Mouse (Mus musculus): ENCODE results near the gene Ube2c.
"Not testable (repeated sequence)": the region's sequence is repeated elsewhere in the genome, so short reads cannot be mapped to it uniquely, and the experiment has no call there.

Gene Ube2c

DNA sequence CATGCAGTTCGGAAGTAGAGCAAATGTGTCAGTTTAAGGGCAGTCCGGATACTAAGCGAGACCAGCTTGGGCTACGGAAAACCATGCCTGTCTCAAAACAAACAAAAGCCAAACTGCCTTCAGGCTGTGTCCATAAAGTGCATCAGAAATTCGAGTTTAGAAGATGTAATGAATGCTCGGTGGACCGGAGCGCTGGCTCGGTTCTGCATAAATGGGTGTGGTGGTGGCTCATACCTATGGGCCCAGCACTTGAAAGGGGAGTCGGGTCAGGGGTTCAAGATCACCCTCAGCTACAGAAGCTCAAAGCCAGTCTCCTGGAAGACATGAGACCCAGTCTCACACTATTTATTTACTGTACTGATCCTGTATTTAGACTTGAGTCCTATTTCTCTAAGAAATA lies 18.1 kb downstream of the Ube2c start:
- DNase-seq (ENCODE audit: low read depth, low spot score): no peak

DNA sequence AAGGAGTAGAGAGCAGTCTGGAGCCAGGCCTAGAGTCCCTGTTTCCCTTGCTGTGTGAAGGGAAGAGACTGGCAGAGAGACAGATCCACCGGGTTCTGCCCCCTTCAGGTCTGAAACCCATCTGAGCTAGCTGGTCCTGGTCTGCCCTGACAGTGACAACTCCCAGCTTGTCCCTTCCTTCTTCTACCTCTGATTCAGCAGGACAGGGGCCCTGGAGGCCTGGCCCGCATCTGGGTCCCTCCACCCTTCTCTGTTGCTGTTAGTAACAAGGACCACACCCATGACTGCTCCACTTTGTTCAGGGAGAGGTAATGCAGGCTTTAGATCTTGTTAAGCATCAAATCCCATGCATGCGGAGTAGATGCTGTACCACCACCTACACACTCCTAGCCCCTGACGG lies 18.7 kb downstream of the Ube2c start:
- DNase-seq (ENCODE audit: low read depth, low spot score): no peak

DNA sequence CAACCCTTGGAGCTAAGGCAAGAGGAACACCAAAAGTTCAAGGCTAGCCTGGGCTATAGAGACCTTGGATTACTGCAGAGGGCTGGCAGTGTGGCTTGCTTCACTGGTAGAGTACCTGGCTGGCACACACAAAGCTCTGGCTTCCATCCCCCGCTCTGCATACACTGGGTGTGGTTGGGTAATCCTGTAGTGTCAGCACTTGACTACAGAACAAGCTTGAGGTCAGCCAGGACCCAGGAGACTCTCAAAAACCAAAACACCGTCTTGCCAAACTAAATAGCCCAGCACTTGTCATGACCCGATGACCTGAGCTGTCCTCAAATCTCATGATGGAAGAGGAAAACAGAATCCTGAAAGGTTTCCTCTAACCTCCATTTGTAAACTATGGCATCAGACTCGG lies 20.8 kb downstream of the Ube2c start:
- no peak for DNase-seq (ENCODE audit: low read depth, low spot score)

DNA sequence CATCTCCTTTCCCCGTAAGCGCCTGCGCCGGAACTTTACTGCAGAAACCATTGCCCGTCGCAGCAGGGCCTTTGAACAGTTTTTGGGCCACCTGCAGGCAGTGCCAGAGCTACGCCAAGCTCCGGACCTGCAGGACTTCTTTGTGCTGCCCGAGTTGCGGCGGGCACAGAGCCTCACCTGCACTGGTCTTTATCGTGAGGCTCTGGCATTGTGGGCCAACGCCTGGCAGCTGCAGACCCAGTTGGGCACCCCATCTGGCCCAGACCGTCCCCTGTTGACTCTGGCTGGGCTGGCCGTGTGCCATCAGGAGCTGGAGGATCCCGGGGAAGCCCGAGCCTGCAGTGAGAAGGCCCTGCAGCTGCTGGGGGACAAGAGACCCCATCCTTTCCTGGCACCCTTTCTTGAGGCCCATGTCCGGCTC lies 22.2 kb downstream of the Ube2c start:
- DNase-seq (ENCODE audit: low read depth, low spot score): no peak

DNA sequence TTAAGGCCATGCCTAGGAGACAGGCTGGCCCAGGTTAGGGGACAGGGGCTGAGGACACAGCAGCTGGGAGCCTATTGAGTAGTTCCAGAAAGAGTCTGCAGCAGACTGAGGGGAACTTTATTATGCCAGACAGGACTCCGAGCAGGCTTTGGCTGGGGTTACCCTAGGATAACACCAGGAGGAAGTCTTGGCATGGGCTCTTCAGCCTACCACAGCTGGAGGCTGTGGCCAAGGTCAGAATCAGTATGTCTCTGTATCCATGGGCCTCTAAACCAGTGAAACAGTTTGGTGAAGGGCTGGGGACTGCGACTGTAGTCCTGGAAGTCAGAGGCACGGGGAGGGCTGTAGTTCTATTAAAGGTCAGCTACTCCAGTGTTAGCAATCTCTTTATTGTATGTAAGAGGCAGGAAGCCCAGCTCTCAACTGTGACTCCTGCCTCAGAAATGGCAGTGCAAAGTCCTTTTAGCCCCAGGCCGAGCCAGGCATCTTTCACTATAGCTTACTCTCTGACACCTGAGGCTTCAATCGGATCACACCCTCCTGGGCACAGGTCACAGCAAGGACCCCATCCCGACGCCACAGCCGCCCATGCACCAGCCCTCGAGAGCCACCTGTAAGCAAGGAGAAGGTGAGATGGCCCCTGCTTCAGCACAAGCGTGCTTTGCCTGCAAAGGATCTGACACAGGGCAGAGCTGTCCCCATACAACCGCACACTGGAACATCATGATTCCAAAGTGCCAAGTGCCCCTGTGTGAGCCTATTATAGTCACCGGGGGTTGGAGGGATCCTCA lies 22.9 kb downstream of the Ube2c start:
- DNase-seq (ENCODE audit: low read depth, low spot score): no peak

DNA sequence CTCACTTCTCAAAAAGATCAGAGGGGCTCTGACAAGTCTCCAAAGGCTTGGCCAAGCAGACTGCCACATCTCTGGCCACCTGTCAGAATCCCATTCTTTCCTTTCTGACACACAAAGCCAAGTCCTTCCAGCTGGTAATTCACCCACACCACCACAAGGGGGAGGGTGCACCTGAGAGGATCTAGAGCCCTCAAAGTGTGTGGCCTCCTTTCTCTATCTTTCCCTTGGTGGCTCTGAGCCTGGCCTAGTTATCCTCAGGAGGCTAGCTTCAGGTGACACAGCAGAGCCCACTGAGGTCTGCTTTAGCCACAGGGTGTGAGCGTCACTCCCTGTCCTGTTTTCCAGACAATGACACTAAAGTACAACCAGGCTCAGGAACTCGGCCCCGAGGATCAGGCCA lies 23.5 kb downstream of the Ube2c start:
- no peak for DNase-seq (ENCODE audit: low read depth, low spot score)

DNA sequence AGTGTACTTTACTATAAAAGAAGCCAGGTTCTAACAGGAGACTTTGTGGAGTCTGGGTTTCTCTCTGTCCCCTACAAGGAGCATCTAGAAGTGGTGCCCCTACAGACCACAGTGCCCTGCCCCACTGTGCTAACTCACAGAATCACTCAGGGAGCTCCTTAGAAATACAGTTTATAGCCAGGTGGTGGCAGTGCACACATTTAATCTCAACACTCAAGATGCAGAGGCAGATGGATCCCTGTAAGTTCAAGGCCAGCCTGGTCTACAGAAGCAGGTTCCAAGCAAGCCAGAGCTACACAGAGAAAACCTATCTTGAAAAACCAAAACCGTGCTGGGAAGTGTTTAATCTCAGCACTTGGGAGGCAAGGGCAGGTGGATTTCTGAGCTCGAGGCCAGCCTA lies 24.1 kb downstream of the Ube2c start:
- no peak for DNase-seq (ENCODE audit: low read depth, low spot score)

DNA sequence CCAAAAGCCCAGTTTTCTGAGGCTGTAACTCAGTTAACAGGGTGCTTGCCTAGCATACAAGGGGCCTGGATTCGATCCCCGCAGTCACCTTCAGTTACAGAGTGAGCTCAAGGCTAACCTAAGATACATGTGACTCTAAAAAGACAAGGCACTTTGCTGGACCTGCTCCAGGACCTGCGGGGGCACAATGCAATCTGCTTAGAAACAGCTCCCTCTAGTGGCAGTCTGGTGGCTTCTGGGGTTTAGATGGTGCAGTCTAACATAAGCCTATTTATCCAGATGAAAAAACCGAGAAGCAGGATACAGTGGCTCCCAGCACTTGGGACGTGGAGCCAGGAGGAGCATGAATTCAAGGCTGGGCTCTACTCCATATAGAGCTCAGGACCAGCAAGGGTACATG lies 24.6 kb downstream of the Ube2c start:
- DNase-seq (ENCODE audit: low read depth, low spot score): peak; percentile 79

DNA sequence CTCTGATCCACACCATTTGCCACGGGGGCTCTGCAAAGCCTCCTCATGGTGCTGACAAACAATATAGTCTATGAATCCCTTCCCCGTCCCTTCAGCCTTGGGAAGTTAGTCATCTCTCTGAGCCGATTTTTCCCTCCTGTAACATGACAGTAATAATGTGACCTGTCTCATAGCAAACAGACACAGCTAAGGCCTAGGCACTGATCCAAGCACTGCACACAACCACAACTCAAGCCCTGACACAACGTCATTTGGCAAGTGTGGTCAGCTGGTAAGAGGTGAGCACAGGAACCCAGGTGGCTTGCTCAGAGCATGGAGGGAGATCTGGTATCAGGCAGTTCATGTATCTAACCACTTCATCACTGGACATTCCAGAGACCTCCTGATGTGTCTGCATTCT lies 26.2 kb downstream of the Ube2c start:
- no peak for DNase-seq (ENCODE audit: low read depth, low spot score)

DNA sequence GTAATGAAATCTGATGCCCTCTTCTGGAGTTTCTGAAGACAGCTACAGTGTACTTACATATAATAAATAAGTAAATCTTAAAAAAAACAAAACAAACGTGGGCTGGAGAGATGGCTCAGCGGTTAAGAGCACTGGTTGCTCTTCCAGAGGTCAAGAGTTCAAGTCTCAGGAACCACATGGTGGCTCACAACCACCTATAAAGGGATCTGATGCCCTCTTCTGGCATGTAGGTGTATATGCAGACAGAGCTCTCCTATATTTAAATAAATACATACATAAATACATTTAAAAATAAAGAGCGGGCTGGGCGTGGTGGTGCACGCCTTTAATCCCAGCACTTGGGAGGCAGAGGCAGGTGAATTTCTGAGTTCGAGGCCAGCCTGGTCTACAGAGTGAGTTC lies 28.9 kb downstream of the Ube2c start:
- DNase-seq (ENCODE audit: low read depth, low spot score): not testable (repeated sequence)

DNA sequence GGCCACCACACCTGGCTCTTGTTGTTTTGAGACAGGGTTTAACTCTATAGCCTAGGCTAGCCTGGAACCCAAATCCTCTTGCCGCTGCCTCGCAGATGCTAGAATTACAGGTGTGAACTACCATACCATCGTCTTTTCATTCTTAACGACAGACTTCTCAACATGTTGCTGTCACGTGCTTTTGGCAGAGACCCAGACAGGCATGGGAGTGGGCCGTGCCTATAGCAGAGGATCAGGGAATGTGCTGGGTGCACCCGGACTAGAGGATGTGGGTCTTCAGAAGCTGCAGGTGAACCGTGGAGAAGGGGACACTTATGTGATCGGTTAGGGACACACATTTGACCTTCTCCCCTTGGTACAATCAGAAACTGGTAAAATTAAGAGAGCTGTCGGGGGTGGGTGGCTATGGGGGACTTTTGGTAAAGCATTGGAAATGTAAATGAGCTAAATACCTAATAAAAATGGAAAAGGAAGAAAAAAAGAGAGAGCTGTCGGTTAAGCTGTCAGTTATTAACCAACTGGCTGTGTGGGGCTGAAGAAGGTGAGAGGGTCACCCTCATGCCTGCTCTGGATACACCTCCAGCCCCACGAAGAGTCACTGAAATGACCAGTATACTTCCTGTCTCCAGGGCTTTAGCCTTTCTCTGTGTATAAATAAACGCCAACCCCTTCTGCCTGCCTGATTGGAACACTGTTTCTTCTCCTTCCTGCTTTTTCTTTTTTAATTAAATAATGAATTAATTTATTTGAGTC lies 30.7 kb downstream of the Ube2c start:
- DNase-seq (ENCODE audit: low read depth, low spot score): no peak

DNA sequence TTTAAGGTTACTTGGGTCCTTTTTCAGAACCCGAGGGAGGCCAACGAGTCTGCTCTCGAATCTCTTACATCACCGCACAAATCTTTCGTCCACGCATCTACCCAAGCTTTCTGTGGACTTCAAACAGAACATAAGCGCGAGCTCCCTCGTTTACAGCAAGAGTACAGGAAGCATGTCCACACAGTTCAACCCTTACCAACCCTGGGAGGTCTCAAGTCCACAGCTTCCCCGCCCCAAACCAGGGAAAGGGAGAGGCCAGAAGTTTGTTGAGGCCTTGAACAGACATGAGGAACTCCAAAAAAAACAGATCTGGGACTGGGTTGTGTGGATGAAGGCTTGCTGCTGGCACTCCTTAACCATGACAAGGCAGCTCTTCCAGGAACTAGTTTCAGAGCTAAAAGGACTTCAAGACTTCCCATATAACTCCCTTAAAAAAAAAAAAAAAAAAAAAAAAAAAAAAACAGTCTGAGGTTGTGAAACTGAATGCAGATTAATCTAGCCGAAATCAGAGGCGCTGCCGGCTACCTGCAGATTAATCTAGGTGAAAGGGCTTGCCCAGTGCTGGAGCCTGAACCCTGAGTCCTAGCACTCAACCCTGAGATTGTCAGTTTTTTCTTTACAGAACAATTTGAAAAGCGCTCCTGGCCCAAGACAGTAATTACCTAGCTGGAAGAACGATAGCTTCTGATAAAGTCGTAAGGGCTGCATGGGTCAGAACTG lies 33.7 kb downstream of the Ube2c start:
- no peak for DNase-seq (ENCODE audit: low read depth, low spot score)

DNA sequence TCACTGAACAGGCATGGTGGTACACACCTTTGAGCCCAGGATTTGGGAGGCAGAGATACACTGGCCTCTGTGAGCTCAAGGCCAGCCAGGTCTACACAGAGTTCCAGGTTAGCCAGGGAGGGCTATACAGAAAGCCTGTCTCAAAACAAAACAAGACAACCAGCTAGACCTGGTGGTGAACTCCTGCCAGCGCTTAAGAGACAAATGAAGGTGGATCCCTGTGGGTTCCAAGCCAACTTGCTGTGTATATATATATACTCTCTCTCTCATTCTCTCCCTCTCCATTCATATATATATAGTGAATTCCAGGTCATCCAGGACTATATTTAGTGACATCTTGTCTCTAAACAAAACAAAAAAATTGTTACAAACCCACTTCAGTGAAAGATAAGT lies 34.2 kb downstream of the Ube2c start:
- no peak for DNase-seq (ENCODE audit: low read depth, low spot score)

DNA sequence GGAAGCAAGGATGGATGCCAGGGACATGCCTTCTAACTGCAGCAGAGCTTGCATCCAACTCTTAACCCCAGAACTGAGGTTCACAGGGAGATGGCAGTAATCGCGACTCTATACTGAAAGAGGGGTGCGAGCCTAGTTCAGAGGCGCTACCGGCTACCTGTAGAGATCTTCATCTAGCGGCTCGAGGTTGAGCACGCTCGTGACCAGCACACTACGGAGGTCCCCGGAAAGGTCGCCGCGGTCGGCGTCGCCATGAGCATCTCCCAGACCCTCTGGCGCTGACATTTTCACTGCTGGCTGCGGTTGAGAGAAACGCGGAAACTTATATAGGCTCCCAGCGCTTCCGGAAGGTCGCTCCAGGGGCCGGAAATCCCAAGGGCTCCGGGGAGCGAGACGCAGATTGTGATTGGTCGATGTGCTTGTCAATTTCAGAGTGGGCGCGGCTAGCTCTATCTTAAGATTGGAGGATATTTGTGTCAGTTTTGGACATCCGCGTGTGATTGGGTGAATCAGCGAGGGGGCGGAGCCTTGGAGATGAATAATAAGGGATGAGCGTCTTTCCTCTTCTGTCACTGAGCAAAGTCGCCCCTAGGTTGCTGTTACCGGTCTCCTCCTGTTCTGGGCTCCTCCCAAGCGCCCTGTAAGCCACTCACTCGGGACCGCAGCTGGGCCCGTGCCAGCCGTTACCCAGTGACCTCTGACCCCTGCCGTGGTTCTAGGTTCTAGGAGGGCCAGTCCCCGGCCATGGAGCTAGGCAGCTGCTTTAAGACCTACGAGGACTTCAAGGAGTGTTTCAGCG lies 35.0 kb downstream of the Ube2c start, which contains the start of the genes Acot8 and Zswim3:
Acot8 (minus strand) TSS at position 350 of the 799 bp plus-strand sequence.
Zswim3 (plus strand) TSS at position 566 of the 799 bp plus-strand sequence.
- peak; percentile 99 for DNase-seq (ENCODE audit: low read depth, low spot score)

DNA sequence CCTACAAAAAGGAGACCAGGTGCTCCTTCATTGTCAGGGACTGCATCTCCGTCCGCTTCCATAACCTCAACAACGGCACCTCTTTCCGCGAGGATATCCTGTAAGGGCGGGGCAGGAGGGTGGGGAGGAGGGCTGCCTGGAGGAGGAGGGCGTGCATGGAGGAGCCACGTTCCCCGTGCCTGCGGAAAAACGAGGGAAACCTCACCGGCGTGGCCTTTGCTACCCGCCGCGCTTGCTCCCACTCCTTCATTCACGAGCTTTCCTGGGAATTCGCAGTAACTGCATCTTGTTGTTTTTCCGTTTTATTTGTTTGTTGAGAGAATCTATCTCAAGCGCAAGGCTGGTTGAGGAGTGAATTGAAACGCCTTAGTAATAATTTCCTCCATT lies 35.6 kb downstream of the Ube2c start:
- no peak for DNase-seq (ENCODE audit: low read depth, low spot score)

DNA sequence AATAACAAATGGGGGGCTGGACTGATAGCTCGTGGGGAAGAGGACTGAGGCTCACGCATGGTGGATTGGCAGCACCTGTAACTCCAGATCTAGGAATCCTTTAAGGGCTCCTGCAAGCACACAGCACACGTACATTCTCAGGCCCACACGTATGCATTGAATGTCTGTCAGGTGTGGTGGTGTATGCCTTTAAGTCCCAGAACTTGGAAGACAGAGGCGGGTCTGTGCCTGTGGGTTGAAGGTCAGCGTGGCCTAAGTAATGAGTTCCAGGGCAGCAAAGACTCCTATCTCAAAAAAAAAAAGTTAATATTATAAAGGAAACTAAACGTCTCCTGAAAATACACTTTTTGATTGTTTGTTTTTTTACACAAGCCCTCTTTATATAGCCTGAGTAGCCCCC lies 36.9 kb downstream of the Ube2c start:
- DNase-seq (ENCODE audit: low read depth, low spot score): no peak

DNA sequence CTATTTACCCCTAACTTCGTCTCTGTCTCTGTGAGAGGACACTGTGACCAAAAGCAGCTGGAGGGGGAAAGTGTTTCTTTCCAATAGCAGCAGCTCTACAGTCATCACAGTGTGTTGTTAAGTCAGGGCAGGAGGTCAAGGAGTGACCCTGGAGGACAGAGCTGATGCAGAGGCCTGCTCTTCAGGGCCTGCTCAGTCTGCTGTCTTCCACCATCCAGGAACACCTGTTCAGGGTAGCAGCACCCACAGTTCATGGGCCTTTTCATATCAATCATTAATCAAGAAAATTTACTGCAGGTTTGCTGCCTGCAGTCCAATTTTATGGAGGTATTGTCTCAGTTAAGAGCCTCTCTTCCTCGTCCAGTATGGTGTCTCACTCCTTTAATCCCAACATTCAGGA lies 43.9 kb downstream of the Ube2c start:
- DNase-seq (ENCODE audit: low read depth, low spot score): no peak

DNA sequence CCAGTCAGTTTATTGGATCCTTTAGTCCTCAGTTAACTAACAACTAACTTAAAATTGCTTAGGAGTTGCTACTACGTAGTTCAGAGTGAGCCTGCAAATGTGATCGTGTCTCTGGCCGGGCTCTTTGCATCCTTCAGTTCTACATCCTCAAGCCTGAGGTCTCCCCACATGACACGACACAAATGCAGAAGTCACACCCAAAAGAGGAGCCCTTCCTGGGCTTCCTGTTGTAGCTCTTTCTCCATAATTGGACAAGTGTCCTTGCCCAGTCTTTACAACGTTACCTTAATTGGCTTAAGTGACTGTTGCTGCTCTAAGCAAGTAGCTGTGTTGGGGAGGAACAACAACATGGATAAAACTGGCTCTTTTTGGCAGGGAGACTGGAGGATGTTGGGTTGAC lies 45.6 kb downstream of the Ube2c start:
- DNase-seq (ENCODE audit: low read depth, low spot score): no peak

DNA sequence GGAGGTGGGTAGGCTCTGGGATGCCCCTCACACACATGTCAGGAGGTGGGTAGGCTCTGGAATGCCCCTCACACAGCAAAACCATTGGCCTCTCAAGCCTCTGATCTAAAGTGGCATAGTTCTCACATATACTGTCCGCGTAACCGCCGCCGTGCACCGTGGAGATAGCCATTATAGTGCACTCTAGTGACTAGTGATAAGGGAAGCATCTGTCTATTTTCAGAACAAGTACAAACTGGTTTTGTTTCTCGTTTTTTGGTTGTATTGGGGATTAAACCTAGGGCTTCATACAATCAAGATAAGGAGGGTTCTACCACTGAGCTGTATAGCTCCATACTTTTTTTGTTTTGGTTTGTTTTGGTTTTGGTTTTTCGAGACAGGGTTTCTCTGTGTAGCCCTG lies 46.1 kb downstream of the Ube2c start:
- no peak for DNase-seq (ENCODE audit: low read depth, low spot score)

DNA sequence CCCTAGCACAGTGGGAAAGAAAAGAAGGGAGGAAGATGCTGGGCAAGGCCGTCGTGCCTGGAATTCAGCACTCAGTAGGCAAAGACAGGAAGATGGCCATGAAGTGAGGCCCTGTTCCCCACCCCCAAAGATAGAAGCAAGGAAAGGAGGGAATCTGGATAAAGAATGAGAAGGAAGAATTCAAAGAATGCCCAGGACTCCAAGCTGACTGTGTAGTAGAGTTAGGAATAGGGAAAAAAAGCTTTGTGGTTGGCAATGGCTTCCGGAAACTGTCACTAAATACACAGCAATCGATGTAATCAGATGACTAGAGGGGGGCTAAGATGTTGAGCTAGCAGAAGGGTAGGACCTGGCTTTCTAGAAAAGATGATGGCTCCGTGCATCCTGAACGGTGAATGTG lies 47.5 kb downstream of the Ube2c start:
- DNase-seq (ENCODE audit: low read depth, low spot score): no peak

DNA sequence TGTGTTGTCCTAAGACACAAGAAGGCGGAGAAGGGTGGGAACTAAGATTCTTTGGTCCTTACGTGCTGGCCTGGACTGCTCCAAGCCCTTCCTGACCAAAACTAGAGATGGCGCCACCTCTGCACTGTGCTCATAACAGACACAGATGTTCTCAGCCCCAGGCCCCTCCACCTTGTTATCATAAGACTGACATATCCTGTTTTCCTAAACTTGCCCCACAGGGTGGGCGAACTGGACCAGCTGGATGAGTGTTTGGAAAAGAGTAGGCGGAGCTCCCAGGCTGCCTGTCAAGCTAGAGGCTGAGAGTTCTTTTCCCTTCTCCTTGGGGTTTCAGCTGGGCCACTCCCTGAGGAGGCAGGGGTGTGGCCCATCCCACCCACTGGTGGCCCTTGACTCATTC lies 48.0 kb downstream of the Ube2c start:
- no peak for DNase-seq (ENCODE audit: low read depth, low spot score)

DNA sequence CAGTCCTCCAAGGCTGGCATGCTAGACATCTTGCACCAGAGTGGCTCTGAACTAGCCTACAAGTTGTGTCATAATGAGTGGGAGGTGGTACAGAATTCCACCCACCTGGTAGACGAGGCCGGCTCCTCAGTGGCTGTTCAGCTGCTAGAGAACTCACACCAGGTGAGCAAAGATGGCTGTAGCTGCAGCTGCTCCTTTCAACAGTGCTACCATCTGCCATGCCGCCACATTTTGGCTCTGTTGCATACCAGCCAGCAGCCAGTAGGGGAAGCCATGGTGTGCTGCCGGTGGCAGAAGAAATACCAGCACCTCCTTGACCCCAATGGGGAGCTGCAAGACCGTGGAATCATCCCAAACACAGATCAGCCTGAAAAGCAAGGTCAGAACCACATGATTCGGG lies 51.4 kb downstream of the Ube2c start:
- DNase-seq (ENCODE audit: low read depth, low spot score): no peak

All from retina, adult 2 months (tissue).